Mouse (Mus musculus): Measurements from ENCODE around the gene Sycp2l.
"Not testable (repeated sequence)": the region's sequence is repeated elsewhere in the genome, so short reads cannot be mapped to it uniquely, and the experiment has no call there.

Gene Sycp2l

GRCm38 (mm10) chr13:41123666-41124225 is 9.6 kb downstream of the Sycp2l start:
- no peak for DNase-seq (ENCODE audit: low read depth, low spot score)

DNA sequence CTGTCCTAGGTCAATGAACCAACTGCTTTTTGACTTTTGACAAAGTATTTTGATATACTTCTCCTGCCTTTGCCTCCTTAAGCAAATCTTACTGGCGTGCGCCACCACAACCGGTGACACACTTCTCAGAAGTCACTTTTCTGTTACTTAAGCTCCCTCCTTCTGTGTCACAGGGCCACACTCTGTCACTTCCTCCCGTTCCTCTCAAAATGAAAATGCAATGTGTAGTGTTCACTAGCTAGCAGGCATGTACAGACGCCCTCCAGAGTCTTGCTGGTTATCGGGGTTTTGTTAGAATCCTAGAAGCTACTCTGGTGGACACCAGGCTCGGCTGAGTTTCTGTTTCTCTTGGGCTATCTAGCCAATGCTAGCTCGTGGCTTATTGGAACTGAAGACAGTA is 14.2 kb downstream of the Sycp2l start:
- DNase-seq (ENCODE audit: low read depth, low spot score) = no peak

DNA sequence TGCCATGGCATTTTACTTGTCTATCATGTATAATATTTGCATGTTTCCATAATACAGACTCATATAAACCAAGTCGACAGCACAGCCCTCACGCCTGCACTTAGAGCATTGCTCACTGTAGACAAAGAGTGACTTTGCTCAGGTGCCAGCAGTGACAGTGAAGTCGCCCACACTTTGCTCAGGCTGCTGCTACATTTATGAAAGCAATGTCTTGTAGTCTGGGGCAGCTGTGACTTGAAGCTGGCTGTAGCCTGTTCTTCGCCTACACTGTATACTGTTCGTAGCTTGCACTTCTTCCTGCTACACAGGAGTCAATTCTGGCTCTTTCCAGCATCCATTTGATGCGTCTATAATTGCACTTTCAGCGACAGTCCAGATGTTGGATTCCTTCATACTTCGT is 15.0 kb downstream of the Sycp2l start:
- no peak for DNase-seq (ENCODE audit: low read depth, low spot score)

- DNase-seq (ENCODE audit: low read depth, low spot score) = no peak
These were observed 20.8 kb downstream of the Sycp2l start for GRCm38 (mm10) chr13:41134901-41135300.

GRCm38 (mm10) chr13:41145433-41145970 is 31.4 kb downstream of the Sycp2l start:
- DNase-seq (ENCODE audit: low read depth, low spot score) = peak; percentile 73

GRCm38 (mm10) chr13:41146271-41146670 is 32.2 kb downstream of the Sycp2l start:
- peak; percentile 78 for DNase-seq (ENCODE audit: low read depth, low spot score)

DNA sequence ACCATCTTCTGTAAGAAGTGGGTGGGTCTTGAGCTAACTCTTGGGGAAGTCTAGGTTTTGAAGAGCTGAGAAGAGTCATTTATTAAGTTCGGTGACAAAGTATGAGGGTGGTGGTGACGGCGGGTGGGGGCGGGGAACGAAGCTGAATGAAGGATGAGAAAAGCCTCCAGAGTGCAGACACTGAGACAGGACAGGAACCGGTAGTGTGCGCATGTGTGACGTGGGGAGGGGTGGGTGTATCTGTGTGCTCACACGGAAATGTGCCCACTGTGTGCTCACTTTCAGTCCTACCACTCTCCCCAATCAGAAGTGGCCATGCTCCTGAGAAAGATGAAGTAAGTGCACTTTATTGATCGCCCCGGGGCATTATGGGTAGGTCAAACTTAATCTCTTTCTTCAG is 39.0 kb downstream of the Sycp2l start:
- no peak for DNase-seq (ENCODE audit: low read depth, low spot score)

GRCm38 (mm10) chr13:41158426-41158825 is 44.3 kb downstream of the Sycp2l start:
- DNase-seq (ENCODE audit: low read depth, low spot score) = no peak

DNA sequence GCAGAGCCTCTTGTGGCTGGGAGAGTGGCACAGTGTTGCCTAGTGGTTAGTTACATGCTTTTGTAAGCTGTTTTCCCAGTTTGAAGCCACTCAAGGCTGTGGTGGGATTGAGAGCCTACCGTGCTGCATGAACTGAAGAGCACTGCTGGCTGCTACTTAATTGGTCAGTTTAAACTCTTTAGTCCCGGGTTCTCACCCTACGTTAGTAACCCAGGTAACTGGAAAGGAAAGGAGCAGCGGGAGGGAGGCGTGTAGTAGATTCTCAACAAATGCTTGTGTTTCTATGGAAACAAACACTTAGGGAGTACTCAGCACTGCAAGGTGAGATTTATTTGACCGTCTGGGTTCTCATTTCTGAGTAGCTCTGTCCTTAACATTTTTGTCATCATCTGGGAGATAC is 73.8 kb downstream of the Sycp2l start:
- no peak for DNase-seq (ENCODE audit: low read depth, low spot score)

DNA sequence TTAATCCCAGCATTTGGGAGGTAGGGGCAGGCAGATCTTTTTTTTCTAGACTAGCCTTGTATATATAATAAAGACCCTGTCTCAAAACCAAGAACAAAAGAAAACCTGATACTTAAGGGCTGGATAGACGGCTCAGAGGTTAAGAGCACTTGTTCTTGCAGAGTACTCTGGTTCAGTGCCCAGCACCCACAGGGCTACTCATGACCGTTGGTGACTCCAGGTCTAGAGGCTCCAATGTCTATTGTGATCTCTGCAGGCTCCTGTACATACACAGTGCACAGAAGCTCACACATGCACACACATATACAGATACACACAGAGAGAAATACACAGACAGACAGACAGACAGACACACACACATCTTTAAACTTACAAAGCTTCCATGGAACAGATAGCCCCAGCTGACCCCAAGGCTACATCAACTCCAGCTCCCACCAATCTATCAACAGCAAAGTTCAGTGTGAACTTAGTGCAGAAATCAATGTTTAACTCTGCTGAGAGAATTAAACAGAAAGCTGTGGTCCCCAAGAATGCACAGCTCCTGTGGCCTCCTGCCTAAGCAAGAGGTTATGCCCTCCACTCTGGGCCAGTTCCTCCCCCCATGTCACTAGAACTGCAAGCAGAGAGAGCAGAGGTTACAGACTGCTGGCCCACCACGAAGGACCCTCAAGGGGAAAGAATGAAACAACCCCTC is 81.7 kb downstream of the Sycp2l start:
- DNase-seq (ENCODE audit: low read depth, low spot score) = no peak

- no peak for DNase-seq (ENCODE audit: low read depth, low spot score)
These were observed 86.8 kb downstream of the Sycp2l start for GRCm38 (mm10) chr13:41200861-41201260.

DNA sequence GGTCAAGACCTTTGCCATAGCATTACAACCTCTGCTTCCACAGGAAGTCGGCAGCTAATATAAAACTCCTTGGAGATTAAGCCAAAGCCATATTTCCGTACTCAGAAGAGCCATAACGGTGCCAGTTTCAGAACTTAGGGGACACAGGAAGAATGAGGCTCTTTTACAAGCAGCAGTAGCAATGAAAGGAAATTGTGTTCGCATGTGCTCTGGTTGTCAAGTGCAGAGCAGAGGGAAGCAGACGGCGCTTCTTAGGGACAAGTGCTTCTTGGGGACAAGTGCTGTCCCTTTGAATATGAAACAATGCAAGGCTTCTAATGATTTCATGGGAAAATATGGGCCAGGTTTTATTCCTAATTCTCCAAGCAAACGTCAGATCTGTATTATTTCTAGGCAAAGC is 89.2 kb downstream of the Sycp2l start:
- no peak for DNase-seq (ENCODE audit: low read depth, low spot score)

- DNase-seq (ENCODE audit: low read depth, low spot score) = no peak
These were observed 89.6 kb downstream of the Sycp2l start for GRCm38 (mm10) chr13:41203691-41204090.

DNA sequence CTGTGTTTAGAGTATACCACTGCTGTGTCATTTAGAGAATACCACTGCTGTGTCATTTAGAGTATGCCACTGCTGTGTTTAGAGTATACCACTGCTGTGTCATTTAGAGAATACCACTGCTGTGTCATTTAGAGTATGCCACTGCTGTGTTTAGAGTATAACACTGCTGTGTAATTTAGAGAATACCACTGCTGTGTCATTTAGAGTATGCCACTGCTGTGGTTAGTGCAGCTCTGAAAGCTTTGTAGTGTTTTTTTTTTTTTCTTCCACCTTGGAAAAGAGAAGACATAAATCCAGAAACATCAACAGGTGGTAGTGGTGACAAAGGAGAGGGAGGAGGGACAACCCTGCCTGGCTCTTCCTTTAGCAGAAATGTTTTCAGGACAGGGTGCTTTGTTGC is 91.5 kb downstream of the Sycp2l start:
- DNase-seq (ENCODE audit: low read depth, low spot score) = not testable (repeated sequence)

GRCm38 (mm10) chr13:41206241-41206640 is 92.1 kb downstream of the Sycp2l start:
- DNase-seq (ENCODE audit: low read depth, low spot score) = no peak

DNA sequence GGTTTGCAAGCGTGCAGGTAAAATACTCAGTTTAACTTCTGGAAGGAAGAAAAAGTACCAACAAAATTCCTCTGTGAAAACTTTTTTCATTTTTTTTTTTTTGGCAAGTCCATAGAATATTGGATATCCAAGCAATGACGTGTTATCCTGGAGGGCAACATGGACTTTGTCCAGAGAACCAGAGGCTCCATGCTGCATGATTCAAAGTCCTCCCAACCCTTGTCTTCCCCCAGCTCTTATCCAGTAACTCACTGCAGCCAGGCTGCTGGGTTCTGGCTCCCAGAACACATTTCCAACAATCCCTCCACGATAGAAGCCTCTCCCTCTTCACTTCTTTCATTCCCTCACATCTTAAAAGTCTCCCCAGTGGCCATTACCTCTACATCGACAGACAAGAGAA is 97.2 kb downstream of the Sycp2l start:
- no peak for DNase-seq (ENCODE audit: low read depth, low spot score)

- DNase-seq (ENCODE audit: low read depth, low spot score) = no peak
These were observed 98.6 kb downstream of the Sycp2l start for GRCm38 (mm10) chr13:41212558-41213322.

DNA sequence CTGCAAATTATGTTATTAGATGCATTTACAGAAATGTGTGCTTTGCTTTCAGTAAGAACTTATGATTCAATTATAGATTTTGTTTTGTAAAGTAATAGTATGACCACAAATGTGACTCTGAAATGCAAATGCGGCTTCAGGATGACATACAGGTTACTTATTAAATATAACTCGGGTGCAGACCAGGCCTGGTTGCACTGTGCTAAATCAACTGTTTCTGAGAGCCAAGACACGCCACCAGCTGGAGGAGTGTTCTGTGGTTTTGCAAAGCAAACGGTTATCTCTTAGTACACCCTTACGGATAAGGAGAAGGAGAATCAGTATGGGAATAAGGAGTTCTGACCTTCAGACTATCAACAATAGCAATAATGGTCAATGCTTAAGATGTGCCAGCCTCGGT is 101.6 kb downstream of the Sycp2l start:
- no peak for DNase-seq (ENCODE audit: low read depth, low spot score)

DNA sequence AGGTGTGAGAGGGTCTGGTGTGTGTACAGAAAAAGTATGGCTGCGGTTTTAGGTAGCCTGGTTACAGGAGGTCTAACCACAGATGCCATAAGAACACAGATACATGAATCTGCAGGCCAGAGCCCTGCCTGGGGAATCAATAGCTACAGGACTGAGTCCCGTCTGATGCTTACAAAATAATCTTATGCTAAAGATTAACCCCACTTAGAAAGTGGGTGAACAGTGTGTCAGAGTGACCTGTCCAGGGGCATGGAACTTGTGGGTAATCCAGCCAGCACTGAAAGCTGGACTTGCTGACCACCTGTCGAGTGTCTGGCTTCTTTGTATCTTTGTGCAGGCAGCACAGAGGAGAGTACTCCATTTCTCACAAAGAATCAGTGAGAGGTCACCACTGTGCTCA is 102.1 kb downstream of the Sycp2l start:
- DNase-seq (ENCODE audit: low read depth, low spot score) = no peak

DNA sequence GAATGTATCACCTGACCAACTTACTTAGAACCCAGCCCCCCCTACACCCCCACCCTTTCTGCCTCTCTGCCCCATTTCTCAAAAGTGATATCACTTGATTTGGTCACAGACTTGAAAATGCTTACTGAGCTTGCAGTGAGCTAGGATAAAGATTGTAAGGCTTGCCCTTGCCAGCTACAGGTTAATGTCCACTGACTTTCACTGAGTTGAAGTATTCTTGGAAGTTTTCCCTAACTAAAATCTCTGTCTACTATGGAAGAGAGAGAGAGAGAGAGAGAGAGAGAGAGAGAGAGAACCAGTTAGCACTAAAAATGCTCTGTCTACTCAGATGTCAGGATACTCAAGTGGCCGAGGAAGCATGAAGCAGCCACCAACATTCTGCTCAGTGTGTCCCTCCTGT is 104.9 kb downstream of the Sycp2l start:
- DNase-seq (ENCODE audit: low read depth, low spot score) = no peak

- peak; percentile 33 for DNase-seq (ENCODE audit: low read depth, low spot score)
These were observed 105.7 kb downstream of the Sycp2l start for GRCm38 (mm10) chr13:41219687-41220303.

DNA sequence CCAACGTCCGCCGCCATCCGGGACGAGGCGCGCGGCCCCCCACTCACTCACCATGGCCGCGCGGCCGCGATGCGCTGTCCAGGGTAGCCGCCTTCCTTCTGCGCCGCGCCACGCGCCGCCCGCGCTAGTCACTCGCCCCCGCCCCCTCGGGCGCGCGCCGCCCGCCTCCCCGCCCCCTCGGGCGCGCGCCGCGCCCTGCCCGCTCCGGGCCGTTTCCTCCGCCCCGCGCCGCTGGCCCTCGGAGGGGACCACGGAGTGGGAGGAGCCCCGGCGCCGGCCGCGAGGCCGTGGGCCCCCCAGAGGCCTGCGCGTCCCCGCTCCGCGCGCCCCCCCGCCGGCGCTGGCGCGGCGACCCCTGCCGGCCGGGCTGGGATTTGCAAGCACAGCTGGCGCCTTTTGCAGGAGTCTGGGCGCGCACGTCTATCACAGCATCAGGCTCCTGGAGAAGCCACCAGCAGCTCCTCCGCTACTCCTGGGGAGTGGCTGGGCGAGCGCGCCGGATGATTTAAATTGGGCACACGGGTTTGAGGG is 106.3 kb downstream of the Sycp2l start, which contains the start of gene Elovl2:
Elovl2 (minus strand) TSS at position 102 of the 531 bp plus-strand sequence.
- peak; percentile 58 for DNase-seq (ENCODE audit: low read depth, low spot score)
